Mouse (Mus musculus) c-Kit-positive CD71-positive TER-119-negative erythroid progenitor cells, embryonic 14.5 days (primary cell): Measurements from ENCODE around the gene Nt5c3b.
A peak's percentile ranks its signal among the peaks of the same experiment; 100 is the strongest.

ENCODE experiments used
- DNase-seq: peaks from one replicate; pipeline ENCODE4 v3.0.0-alpha.2; 2013; ENCODE audit warnings: low read depth

Gene Nt5c3b

GRCm38 (mm10) chr11:100441797-100442196 is at the start of gene Nt5c3b, which contains the start of gene Klhl10:
Gene Nt5c3b (minus strand): TSS chr11:100441808.
Gene Klhl10 (plus strand): TSS chr11:100441917.
- no peak for DNase-seq

GRCm38 (mm10) chr11:100490951-100491350 is 49.3 kb upstream of the Nt5c3b start:
- DNase-seq: no peak

- no peak for DNase-seq
These were observed 44.4 kb upstream of the Nt5c3b start for GRCm38 (mm10) chr11:100485801-100486538.

- DNase-seq: no peak
These were observed 42.9 kb upstream of the Nt5c3b start for GRCm38 (mm10) chr11:100484461-100484860.

- DNase-seq: no peak
These were observed 37.5 kb upstream of the Nt5c3b start for GRCm38 (mm10) chr11:100479152-100479551.

- DNase-seq: no peak
These were observed 34.7 kb upstream of the Nt5c3b start for GRCm38 (mm10) chr11:100476281-100476680.

- no peak for DNase-seq
These were observed 31.3 kb upstream of the Nt5c3b start for GRCm38 (mm10) chr11:100472935-100473295.

- DNase-seq: peak; percentile 87
These were observed 30.8 kb upstream of the Nt5c3b start, which contains the start of gene Klhl11 for GRCm38 (mm10) chr11:100472197-100472934. Gene Klhl11 (minus strand): TSS chr11:100472741.

GRCm38 (mm10) chr11:100471352-100472196 is 30.0 kb upstream of the Nt5c3b start:
- DNase-seq: no peak

- DNase-seq: no peak
These were observed 24.2 kb upstream of the Nt5c3b start for GRCm38 (mm10) chr11:100465833-100466232.

- DNase-seq: no peak
These were observed 23.7 kb upstream of the Nt5c3b start for GRCm38 (mm10) chr11:100465229-100465792.

GRCm38 (mm10) chr11:100462699-100463098 is 21.1 kb upstream of the Nt5c3b start:
- DNase-seq: no peak

- no peak for DNase-seq
These were observed 16.1 kb upstream of the Nt5c3b start for GRCm38 (mm10) chr11:100457711-100458110.

- DNase-seq: no peak
These were observed 15.6 kb upstream of the Nt5c3b start for GRCm38 (mm10) chr11:100457247-100457646.

- DNase-seq: no peak
These were observed 1.0 kb upstream of the Nt5c3b start for GRCm38 (mm10) chr11:100442625-100443024.

- DNase-seq: peak; percentile 66
These were observed 701 bp downstream of the Nt5c3b start for GRCm38 (mm10) chr11:100440691-100441522.

GRCm38 (mm10) chr11:100437901-100438300 is 3.7 kb downstream of the Nt5c3b start:
- no peak for DNase-seq

- no peak for DNase-seq
These were observed 5.8 kb downstream of the Nt5c3b start for GRCm38 (mm10) chr11:100435678-100436246.

- DNase-seq: no peak
These were observed 9.6 kb downstream of the Nt5c3b start for GRCm38 (mm10) chr11:100432002-100432401.

GRCm38 (mm10) chr11:100430052-100430451 is 11.6 kb downstream of the Nt5c3b start:
- no peak for DNase-seq
